ENCODE assay signal across 27 mouse cellular contexts in the genomic region with DNA sequence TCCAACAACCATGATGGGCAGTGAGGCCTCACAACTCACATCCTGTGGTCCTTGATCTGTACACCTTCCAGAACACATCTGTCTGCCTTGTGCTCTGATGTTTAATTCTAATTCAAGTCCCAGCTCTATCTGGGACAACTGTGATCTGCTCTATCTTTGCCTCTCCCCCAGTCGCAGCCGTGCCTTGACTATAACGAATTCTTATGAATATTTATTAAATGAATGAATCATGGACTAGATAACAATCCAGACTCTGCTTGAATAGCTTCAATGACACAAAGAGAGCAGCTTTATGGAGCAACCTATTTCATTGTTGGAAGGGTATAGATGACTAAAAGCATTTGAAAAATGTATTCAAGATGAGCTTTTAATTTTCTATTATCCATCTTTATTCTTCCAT.
A peak's percentile ranks its signal among the peaks of the same experiment; 100 is the strongest.
DNase-seq lines count a peak whose midpoint lies in the region; ATAC-seq and TF ChIP-seq lines count a peak whose summit lies in the region.
"Had no signal": no experiment of that assay in that cellular context is flagged by ENCODE, and none has a peak within 500 bp of the region (broad histone marks: within the 10 kb centered on the region; RNA-seq: fewer than 3 reads in every experiment).

No protein-coding gene starts in this region.

- DNase-seq in frontal cortex, postnatal 10 days (ENCODE audit: low spot score in 2 of 2), result no peak
- peak; percentile 82 for DNase-seq in midbrain, embryonic 11.5 days (ENCODE audit: low spot score, missing footprints)
- DNase-seq in midbrain, postnatal 0 days (ENCODE audit: low spot score), result no peak
- DNase-seq in brain, embryonic 14.5 days (ENCODE audit: low read depth), result peak; percentile 62
- peak; percentile 63 for DNase-seq in midbrain, embryonic 14.5 days
- DNase-seq in kidney, adult 2 months, result no peak
- no peak for DNase-seq in lung, postnatal 25 days (ENCODE audit: low spot score)
- DNase-seq: adrenal gland, postnatal 36 days; cerebellum, adult 11-12 months; cerebellum, postnatal 10 days; gastrocnemius, postnatal 10 days; heart, postnatal 10 days; kidney, adult 9 months; kidney, postnatal 25 days; liver, postnatal 0 days; retina, postnatal 1 day; thymus, adult 2 months; thymus, postnatal 4 days had no signal

- no peaks in the 10 kb centered on the region for H3K4me1 ChIP-seq in midbrain, embryonic 11.5 days (ENCODE audit: control insufficient read depth, insufficient read depth, low read length)
- no peaks in the 10 kb centered on the region for H3K4me1 ChIP-seq in midbrain, postnatal 0 days (ENCODE audit: insufficient read depth, low read length)
- no peaks in the 10 kb centered on the region for H3K4me1 ChIP-seq in midbrain, embryonic 14.5 days (ENCODE audit: control insufficient read depth, insufficient read depth, low read length)
- no peaks in the 10 kb centered on the region for H3K4me1 ChIP-seq in kidney, adult 2 months (ENCODE audit: control insufficient read depth, insufficient read depth, low read length)
- H3K4me1 ChIP-seq: heart, embryonic 12.5 days; hindbrain, embryonic 15.5 days; intestine, embryonic 15.5 days; limb, embryonic 12.5 days; neural tube, embryonic 12.5 days had no signal

- H3K4me3 ChIP-seq in midbrain, embryonic 11.5 days (ENCODE audit: low read depth, low read length), result no peak overlapping the region
- no peak overlapping the region for H3K4me3 ChIP-seq in midbrain, postnatal 0 days (ENCODE audit: low read depth, low read length)
- H3K4me3 ChIP-seq in midbrain, embryonic 14.5 days (replicated peaks; ENCODE audit: low read depth, low read length), result no peak overlapping the region
- H3K4me3 ChIP-seq in kidney, adult 2 months (ENCODE audit: insufficient read depth, low read depth, low read length), result no peak overlapping the region
- H3K4me3 ChIP-seq: heart, embryonic 12.5 days; hindbrain, embryonic 15.5 days; intestine, embryonic 15.5 days; layer of hippocampus, adult 2 months; limb, embryonic 12.5 days; neural tube, embryonic 12.5 days had no signal

- no peak overlapping the region for H3K27ac ChIP-seq in midbrain, embryonic 11.5 days (ENCODE audit: low read depth, low read length)
- no peak overlapping the region for H3K27ac ChIP-seq in midbrain, postnatal 0 days (ENCODE audit: low read depth, low read length)
- H3K27ac ChIP-seq in midbrain, embryonic 14.5 days (replicated peaks; ENCODE audit: low read depth, low read length), result 0 out of 2 replicates have a peak overlapping the region, but pooled peaks have one; percentile 27
- no peak overlapping the region for H3K27ac ChIP-seq in kidney, adult 2 months (ENCODE audit: insufficient read depth, low read depth, low read length)
- H3K27ac ChIP-seq: hindbrain, embryonic 15.5 days; intestine, embryonic 15.5 days; layer of hippocampus, adult 2 months; limb, embryonic 12.5 days; neural tube, embryonic 12.5 days had no signal

- no peaks in the 10 kb centered on the region for H3K27me3 ChIP-seq in midbrain, embryonic 11.5 days (ENCODE audit: control insufficient read depth, insufficient read depth, low read length)
- H3K27me3 ChIP-seq in midbrain, postnatal 0 days (ENCODE audit: insufficient read depth, low read length), result no peaks in the 10 kb centered on the region
- no peaks in the 10 kb centered on the region for H3K27me3 ChIP-seq in midbrain, embryonic 14.5 days (ENCODE audit: control insufficient read depth, insufficient read depth, low read length)
- H3K27me3 ChIP-seq in kidney, adult 2 months (replicated peaks; ENCODE audit: control insufficient read depth, insufficient read depth, low read length), result no peaks in the 10 kb centered on the region
- H3K27me3 ChIP-seq: heart, embryonic 12.5 days; hindbrain, embryonic 15.5 days; intestine, embryonic 15.5 days; limb, embryonic 12.5 days; neural tube, embryonic 12.5 days had no signal

- ATAC-seq in frontal cortex, adult (ENCODE audit: low TSS enrichment), result peak; percentile 67; the same call in 1 of the 2 replicates
- ATAC-seq in midbrain, embryonic 11.5 days (ENCODE audit: low FRiP score), result peak; percentile 66; the same call in 1 of the 2 replicates
- no peak for ATAC-seq in midbrain, postnatal 0 days (ENCODE audit: low FRiP score)
- peak; percentile 58; the same call in 1 of the 2 replicates for ATAC-seq in midbrain, embryonic 14.5 days (ENCODE audit: low FRiP score, low TSS enrichment)
- ATAC-seq: intestine, embryonic 15.5 days; liver, postnatal 0 days; lung, postnatal 0 days had no signal

- TF ChIP-seq POLR2A in brain, embryonic 14.5 days (IDR thresholded peaks at IDR 0.05; ENCODE audit: borderline replicate concordance, extremely low read depth, insufficient read depth, insufficient read length, poor library complexity, severe bottlenecking), result no peak
- no peak for TF ChIP-seq POLR2A in kidney, adult 2 months (IDR thresholded peaks at IDR 0.05; ENCODE audit: low read depth, low read length)

- H3K36me3 ChIP-seq in midbrain, embryonic 11.5 days (ENCODE audit: control insufficient read depth, insufficient read depth, low read length), result no peaks in the 10 kb centered on the region
- H3K36me3 ChIP-seq in midbrain, postnatal 0 days (ENCODE audit: insufficient read depth, low read length), result no peaks in the 10 kb centered on the region
- H3K36me3 ChIP-seq in midbrain, embryonic 14.5 days (ENCODE audit: control insufficient read depth, insufficient read depth, low read length), result no peaks in the 10 kb centered on the region
- H3K36me3 ChIP-seq in kidney, adult 2 months (ENCODE audit: control insufficient read depth, insufficient read depth, low read length), result no peaks in the 10 kb centered on the region
- H3K36me3 ChIP-seq: heart, embryonic 12.5 days; hindbrain, embryonic 15.5 days; intestine, embryonic 15.5 days; limb, embryonic 12.5 days; neural tube, embryonic 12.5 days had no signal

- WGBS in midbrain, embryonic 11.5 days, result 53% methylated on average over 3 of the region's 3 CpGs
- WGBS in midbrain, postnatal 0 days, result 24% methylated on average over 3 of the region's 3 CpGs
- 10% methylated on average over 3 of the region's 3 CpGs for WGBS in midbrain, embryonic 14.5 days
- 90% methylated on average over 3 of the region's 3 CpGs for WGBS in kidney, adult 2 months

- no peak overlapping the region for H3K4me2 ChIP-seq in midbrain, embryonic 11.5 days
- H3K4me2 ChIP-seq in midbrain, postnatal 0 days (ENCODE audit: low read depth, low read length, poor library complexity, severe bottlenecking), result no peak overlapping the region
- H3K4me2 ChIP-seq in midbrain, embryonic 14.5 days (ENCODE audit: low read length), result no peak overlapping the region
- H3K4me2 ChIP-seq: heart, embryonic 12.5 days; hindbrain, embryonic 15.5 days; intestine, embryonic 15.5 days; limb, embryonic 12.5 days; liver, embryonic 11.5 days; neural tube, embryonic 12.5 days had no signal

- no peak overlapping the region for H3K9ac ChIP-seq in midbrain, embryonic 11.5 days (ENCODE audit: low read length)
- H3K9ac ChIP-seq in midbrain, postnatal 0 days (replicated peaks; ENCODE audit: low read length, poor library complexity, severe bottlenecking), result no peak overlapping the region
- H3K9ac ChIP-seq in midbrain, embryonic 14.5 days (replicated peaks; ENCODE audit: low read length), result no peak overlapping the region
- H3K9ac ChIP-seq: heart, embryonic 12.5 days; hindbrain, embryonic 15.5 days; intestine, embryonic 15.5 days; limb, embryonic 12.5 days; liver, postnatal 0 days; neural tube, embryonic 12.5 days had no signal

- H3K9me3 ChIP-seq in midbrain, embryonic 11.5 days (ENCODE audit: control insufficient read depth, low read length), result 0 out of 2 replicates have a peak, but pooled peaks cover 2% of the 10 kb centered on the region
- H3K9me3 ChIP-seq in midbrain, postnatal 0 days (ENCODE audit: low read length), result no peaks in the 10 kb centered on the region
- H3K9me3 ChIP-seq in midbrain, embryonic 14.5 days (ENCODE audit: control insufficient read depth, low read length), result no peaks in the 10 kb centered on the region
- H3K9me3 ChIP-seq: heart, embryonic 12.5 days; hindbrain, embryonic 15.5 days; intestine, embryonic 15.5 days; limb, embryonic 12.5 days; neural tube, embryonic 12.5 days had no signal

- TF ChIP-seq CTCF in midbrain, postnatal 0 days (IDR thresholded peaks at IDR 0.05), result no peak
- TF ChIP-seq CTCF in brain, embryonic 14.5 days (IDR thresholded peaks at IDR 0.05; ENCODE audit: borderline replicate concordance, extremely low read depth, insufficient read depth, insufficient read length), result no peak
- TF ChIP-seq CTCF in kidney, adult 2 months (conservative IDR thresholded peaks at IDR 0.05; ENCODE audit: insufficient read depth, insufficient read length, low read depth, low read length), result no peak

Comparison
In these comparisons a context has a peak if more than half of its experiments do, and no peak if none do; other contexts are left out.
1. DNase-seq: peak in midbrain, embryonic 11.5 days (single experiment), brain, embryonic 14.5 days (single experiment) and midbrain, embryonic 14.5 days (single experiment); none in frontal cortex, postnatal 10 days (0 of 2), midbrain, postnatal 0 days (single experiment), kidney, adult 2 months (single experiment) and lung, postnatal 25 days (single experiment).